Mouse (Mus musculus) liver, embryonic 11.5 days (tissue): Measurements from ENCODE around the gene Pnpla7. TPM values are rescaled to one million over a fixed set of nuclear protein-coding genes. Genes with fewer than 3 reads are reported as not detected.
A peak's percentile ranks its signal among the peaks of the same experiment; 100 is the strongest.
"Not testable (repeated sequence)": the region's sequence is repeated elsewhere in the genome, so short reads cannot be mapped to it uniquely, and the experiment has no call there.

Experiments
- ATAC-seq: fragments of 200-750 bp; cut with Nextera tagmentation; replicated peaks from 2 replicates; pipeline ENCODE4 v1.8.0; 2017; ENCODE audit warnings: moderate number of reproducible peaks, mild to moderate bottlenecking, moderate TSS enrichment, moderate library complexity; ENCODE audit not compliant: low FRiP score
- DNase-seq: peaks from one replicate; pipeline ENCODE4 v3.0.0-alpha.2; 2017; ENCODE audit warnings: low spot score
- H3K27ac ChIP-seq: fragments of 300-500 bp; sonication (generic); 2 replicates; pipeline ENCODE4 v1.5.1; 2014; ENCODE audit warnings: mild to moderate bottlenecking, low read depth, low read length, control low read depth
- H3K27me3 ChIP-seq: fragments of 300-500 bp; sonication (generic); replicated peaks from 2 replicates; pipeline ENCODE4 v1.6.1; 2014; ENCODE audit warnings: low read length, mixed read lengths; ENCODE audit not compliant: control insufficient read depth, insufficient read depth
- H3K36me3 ChIP-seq: fragments of 300-500 bp; sonication (generic); 2 replicates; pipeline ENCODE4 v1.6.1; 2014; ENCODE audit warnings: mild to moderate bottlenecking, low read length, moderate library complexity, mixed read lengths; ENCODE audit not compliant: control insufficient read depth, insufficient read depth
- H3K4me1 ChIP-seq: fragments of 300-500 bp; sonication (generic); replicated peaks from 2 replicates; pipeline ENCODE4 v1.6.1; 2014; ENCODE audit warnings: low read length, mixed read lengths; ENCODE audit not compliant: control insufficient read depth, insufficient read depth
- H3K4me2 ChIP-seq: fragments of 300-500 bp; sonication (generic); 2 replicates; pipeline ENCODE4 v1.6.1; 2014; ENCODE audit warnings: mild to moderate bottlenecking, control low read depth, moderate library complexity
- H3K4me3 ChIP-seq: fragments of 300-500 bp; sonication (generic); 2 replicates; pipeline ENCODE4 v1.5.1; 2014; ENCODE audit warnings: low read depth, low read length, control low read depth
- H3K9ac ChIP-seq: fragments of 300-500 bp; sonication (generic); 2 replicates; pipeline ENCODE4 v1.6.1; 2014; ENCODE audit warnings: low read depth, low read length, control low read depth
- H3K9me3 ChIP-seq: fragments of 300-500 bp; sonication (generic); 2 replicates; pipeline ENCODE4 v1.6.1; 2016; ENCODE audit warnings: low read length, inconsistent platforms, mixed read lengths; ENCODE audit not compliant: control insufficient read depth
- WGBS: fragments of 180-500 bp; shearing (Covaris S2); extraction: QIAGEN DNeasy Blood & Tissue Kit; methylation state at CpG from one replicate; pipeline ENCODE4 v1.1.7; 2014; 5-methylcytosine and 5-hydroxymethylcytosine counted together
- polyA plus RNA-seq: library from polyadenylated mRNA; unstranded; fragments of >200 nt; fragmentation: Nextera tagmentation; extraction: Ambion mirVana; gene quantifications from 2 replicates; pipeline ENCODE4 v1.2.1, GENCODE M21; 2014

Gene Pnpla7
- polyA plus RNA-seq, 1 experiment from 2014 or later, result 24.7 TPM

GRCm38 (mm10) chr2:24942092-24942491 lies 33.7 kb upstream of the Pnpla7 start:
- H3K27ac ChIP-seq, result no peak overlapping the region
- WGBS, result 62% methylated on average over 4 of the region's 4 CpGs

GRCm38 (mm10) chr2:24944304-24944703 lies 31.5 kb upstream of the Pnpla7 start:
- not testable (repeated sequence) for H3K36me3 ChIP-seq, H3K27me3 ChIP-seq, H3K4me3 ChIP-seq, H3K9me3 ChIP-seq, H3K4me1 ChIP-seq, H3K9ac ChIP-seq, ATAC-seq, H3K27ac ChIP-seq, H3K4me2 ChIP-seq, DNase-seq
- 45% methylated on average over 2 of the region's 2 CpGs for WGBS

More at GRCm38 (mm10) chr2:24942092-24942491, 33.7 kb upstream of the Pnpla7 start:
- Histone ChIP-seq H3K9me3 (no peaks in the 10 kb centered on the region), H3K4me3 (no peak overlapping the region), H3K4me2 (no peak overlapping the region), H3K4me1 (no peaks in the 10 kb centered on the region), H3K9ac (no peak overlapping the region), H3K27me3 (no peaks in the 10 kb centered on the region), H3K36me3 (no peaks in the 10 kb centered on the region)
- DNase-seq (no peak), ATAC-seq (no peak)

- peaks cover 27% of the 10 kb centered on the region for H3K4me1 ChIP-seq
- under 1% methylated on average over 97 of the region's 108 CpGs for WGBS
- peak; percentile 95 for ATAC-seq
Measured at GRCm38 (mm10) chr2:24949421-24950188, 26.2 kb upstream of the Pnpla7 start, which contains the start of gene Zmynd19. Gene Zmynd19 (plus strand): TSS chr2:24949792.

GRCm38 (mm10) chr2:24950189-24950535 lies 25.7 kb upstream of the Pnpla7 start:
- Histone ChIP-seq H3K27me3 (no peaks in the 10 kb centered on the region), H3K4me1 (peaks cover 29% of the 10 kb centered on the region), H3K9ac (peak overlapping the region; percentile 99), H3K4me3 (peak overlapping the region; percentile 99), H3K4me2 (peak overlapping the region; percentile 98), H3K9me3 (no peaks in the 10 kb centered on the region), H3K36me3 (peaks cover 21% of the 10 kb centered on the region), H3K27ac (peak overlapping the region; percentile 77)
- ATAC-seq, result no peak
- under 1% methylated on average over 31 of the region's 31 CpGs for WGBS
- DNase-seq, result no peak

More at GRCm38 (mm10) chr2:24949421-24950188, 26.2 kb upstream of the Pnpla7 start, which contains the start of gene Zmynd19:
- Histone ChIP-seq H3K27me3 (no peaks in the 10 kb centered on the region), H3K9ac (peak within 1 kb of the TSS; percentile 99), H3K4me3 (peak within 1 kb of the TSS; percentile 99), H3K27ac (peak within 1 kb of the TSS; percentile 77), H3K9me3 (no peaks in the 10 kb centered on the region), H3K4me2 (peak within 1 kb of the TSS; percentile 98), H3K36me3 (peaks cover 16% of the 10 kb centered on the region)
- peak; percentile 96 for DNase-seq

GRCm38 (mm10) chr2:24952537-24953055 lies 23.2 kb upstream of the Pnpla7 start:
- DNase-seq, result no peak
- H3K27ac ChIP-seq, result peak overlapping the region; percentile 59; the same call in 1 of the 2 replicates
- H3K4me1 ChIP-seq, result peaks cover 29% of the 10 kb centered on the region
- H3K4me2 ChIP-seq, result peak overlapping the region; percentile 98
- WGBS, result 52% methylated on average over 4 of the region's 4 CpGs
- ATAC-seq, result peak; percentile 68
- peak overlapping the region; percentile 36; the same call in 1 of the 2 replicates for H3K4me3 ChIP-seq
- no peaks in the 10 kb centered on the region for H3K9me3 ChIP-seq
- 0 out of 2 replicates have a peak overlapping the region, but pooled peaks have one; percentile 37 for H3K9ac ChIP-seq
- peaks cover 30% of the 10 kb centered on the region for H3K36me3 ChIP-seq
- no peaks in the 10 kb centered on the region for H3K27me3 ChIP-seq

GRCm38 (mm10) chr2:24960910-24961309 lies 14.9 kb upstream of the Pnpla7 start:
- 44% methylated on average over 3 of the region's 3 CpGs for WGBS
- no peak overlapping the region for H3K27ac ChIP-seq
- no peak for ATAC-seq
- no peak overlapping the region for H3K4me3 ChIP-seq
- H3K9ac ChIP-seq, result no peak overlapping the region
- peaks cover 32% of the 10 kb centered on the region for H3K36me3 ChIP-seq
- H3K4me2 ChIP-seq, result no peak overlapping the region
- no peaks in the 10 kb centered on the region for H3K9me3 ChIP-seq
- no peaks in the 10 kb centered on the region for H3K27me3 ChIP-seq
- no peak for DNase-seq
- peaks cover 6% of the 10 kb centered on the region for H3K4me1 ChIP-seq

- H3K27ac ChIP-seq, result peak within 1 kb of the TSS; percentile 46
- DNase-seq (peak; percentile 84), ATAC-seq (peak; percentile 90)
- 2% methylated on average over 28 of the region's 28 CpGs for WGBS
- peaks cover 6% of the 10 kb centered on the region for H3K4me1 ChIP-seq
- no peaks in the 10 kb centered on the region for H3K27me3 ChIP-seq
- peak within 1 kb of the TSS; percentile 70 for H3K4me3 ChIP-seq
- peak within 1 kb of the TSS; percentile 75 for H3K9ac ChIP-seq
- H3K4me2 ChIP-seq, result peak within 1 kb of the TSS; percentile 86
- H3K36me3 ChIP-seq, result peaks cover 39% of the 10 kb centered on the region
- H3K9me3 ChIP-seq, result no peaks in the 10 kb centered on the region
Measured at GRCm38 (mm10) chr2:24962304-24963000, 13.4 kb upstream of the Pnpla7 start, which contains the start of gene Dph7. Gene Dph7 (plus strand): TSS chr2:24962400.

GRCm38 (mm10) chr2:24970386-24970785 lies 5.4 kb upstream of the Pnpla7 start:
- H3K9ac ChIP-seq, result no peak overlapping the region
- H3K4me3 ChIP-seq, result no peak overlapping the region
- peaks cover 46% of the 10 kb centered on the region for H3K36me3 ChIP-seq
- DNase-seq (no peak), ATAC-seq (no peak)
- peaks cover 3% of the 10 kb centered on the region; the same call in 1 of the 2 replicates for H3K4me1 ChIP-seq
- no peak overlapping the region for H3K27ac ChIP-seq
- H3K4me2 ChIP-seq, result no peak overlapping the region
- H3K27me3 ChIP-seq, result no peaks in the 10 kb centered on the region
- H3K9me3 ChIP-seq, result no peaks in the 10 kb centered on the region
- WGBS, result 70% methylated on average over 4 of the region's 4 CpGs
